Mouse (Mus musculus) urinary bladder, postnatal 25 days (tissue): ENCODE data around the gene Sf3a1.
A peak's percentile ranks its signal among the peaks of the same experiment; 100 is the strongest.
"Not testable (repeated sequence)": the region's sequence is repeated elsewhere in the genome, so short reads cannot be mapped to it uniquely, and the experiment has no call there.

Experiments
- DNase-seq: peaks from one replicate; pipeline ENCODE4 v3.0.0; 2022; ENCODE audit warnings: low spot score

Sf3a1 gene

GRCm38 (mm10) chr11:4185480-4185879 lies 25.3 kb downstream of the Sf3a1 start:
- not testable (repeated sequence) for DNase-seq

DNA sequence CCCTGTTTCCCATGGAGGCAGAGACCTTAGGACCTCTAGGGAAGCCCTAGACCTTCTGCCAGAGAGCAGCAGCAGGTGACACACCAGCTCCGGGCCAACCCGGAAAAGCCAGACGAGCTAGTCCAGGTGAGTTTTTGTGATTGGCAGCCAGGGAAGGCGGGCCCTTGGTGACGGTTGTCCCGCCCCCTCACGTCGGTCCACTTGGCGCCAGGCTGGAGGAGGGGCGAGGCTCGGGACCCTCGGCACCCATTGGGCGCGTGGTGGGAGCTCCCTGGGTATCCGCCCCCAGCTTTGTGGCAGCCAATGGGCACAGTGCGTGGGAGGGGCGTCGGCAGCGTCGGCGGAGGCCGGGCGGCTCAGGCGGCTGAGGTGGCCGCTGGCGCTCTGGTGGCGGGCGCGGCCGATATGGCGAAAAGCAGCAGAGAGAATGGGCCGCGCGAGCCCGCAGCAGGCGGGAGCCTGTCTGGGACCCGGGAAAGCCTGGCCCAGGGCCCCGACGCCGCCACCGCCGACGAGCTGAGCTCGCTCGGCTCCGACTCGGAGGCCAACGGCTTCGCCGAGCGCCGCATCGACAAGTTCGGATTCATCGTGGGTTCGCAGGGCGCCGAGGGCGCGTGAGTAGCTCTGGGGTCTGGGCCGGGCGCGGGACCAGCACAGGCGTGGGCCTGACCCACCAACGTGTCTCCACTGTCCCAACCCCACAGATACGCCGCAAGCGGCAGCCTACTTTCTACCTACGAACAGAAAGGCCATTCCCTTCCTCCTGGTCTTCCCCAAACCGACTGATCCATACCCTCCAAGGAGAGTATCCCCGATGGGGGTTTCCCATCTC lies 26.6 kb downstream of the Sf3a1 start, which contains the start of gene Tbc1d10a:
Gene Tbc1d10a (plus strand): TSS at position 304 of the 832 bp plus-strand sequence.
- DNase-seq, result peak; percentile 96

GRCm38 (mm10) chr11:4187318-4187700 lies 27.2 kb downstream of the Sf3a1 start:
- DNase-seq, result no peak

- no peak for DNase-seq
Observed at GRCm38 (mm10) chr11:4189182-4189581, 29.0 kb downstream of the Sf3a1 start.

- DNase-seq, result no peak
Observed at GRCm38 (mm10) chr11:4190677-4191076, 30.5 kb downstream of the Sf3a1 start.

GRCm38 (mm10) chr11:4192757-4193156 lies 32.6 kb downstream of the Sf3a1 start:
- no peak for DNase-seq

DNA sequence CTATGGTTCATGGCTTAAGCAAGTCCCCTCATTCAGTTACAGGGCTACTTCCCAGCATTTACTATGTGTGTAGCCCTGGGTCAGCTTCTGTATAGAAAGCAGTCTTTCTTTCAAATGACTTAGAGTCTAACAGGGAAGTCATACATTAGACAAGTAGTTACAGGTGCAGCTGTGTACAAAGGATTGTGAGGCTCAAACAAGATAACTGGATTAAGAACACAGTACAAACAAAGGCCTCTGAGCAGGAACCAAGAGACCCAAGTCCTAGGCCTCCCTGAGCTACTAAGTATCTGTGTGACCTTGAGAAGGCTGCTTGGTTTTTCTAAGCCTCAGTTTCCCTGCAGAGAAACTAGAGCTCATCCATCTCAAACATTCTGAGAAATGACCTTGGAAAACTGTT lies 33.3 kb downstream of the Sf3a1 start:
- DNase-seq, result no peak

GRCm38 (mm10) chr11:4195597-4196031 lies 35.5 kb downstream of the Sf3a1 start:
- no peak for DNase-seq

- no peak for DNase-seq
Observed at GRCm38 (mm10) chr11:4196636-4197035, 36.5 kb downstream of the Sf3a1 start.

- no peak for DNase-seq
Observed at GRCm38 (mm10) chr11:4197691-4198090, 37.5 kb downstream of the Sf3a1 start.

- no peak for DNase-seq
Observed at GRCm38 (mm10) chr11:4201981-4202700, 42.0 kb downstream of the Sf3a1 start.

- no peak for DNase-seq
Observed at GRCm38 (mm10) chr11:4202995-4203704, 43.0 kb downstream of the Sf3a1 start.

DNA sequence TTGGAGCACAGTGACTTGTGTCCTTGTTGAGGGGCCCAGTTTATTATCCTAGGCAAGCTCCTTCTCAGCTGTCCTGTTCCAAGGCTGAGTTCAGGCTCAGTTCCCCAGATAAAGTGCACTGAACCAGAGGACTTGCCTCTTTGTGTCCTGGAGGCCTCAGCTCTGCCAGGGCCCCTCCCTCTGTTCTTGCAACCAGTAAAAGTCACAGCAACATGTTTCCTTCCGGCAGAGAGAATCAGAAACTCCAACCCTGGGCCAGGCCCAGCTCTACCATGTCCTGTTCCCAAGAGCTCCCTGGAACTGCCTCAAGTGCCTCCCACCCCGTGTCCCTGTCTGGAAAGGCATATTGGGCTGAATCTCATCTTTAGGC lies 43.5 kb downstream of the Sf3a1 start:
- DNase-seq, result no peak

DNA sequence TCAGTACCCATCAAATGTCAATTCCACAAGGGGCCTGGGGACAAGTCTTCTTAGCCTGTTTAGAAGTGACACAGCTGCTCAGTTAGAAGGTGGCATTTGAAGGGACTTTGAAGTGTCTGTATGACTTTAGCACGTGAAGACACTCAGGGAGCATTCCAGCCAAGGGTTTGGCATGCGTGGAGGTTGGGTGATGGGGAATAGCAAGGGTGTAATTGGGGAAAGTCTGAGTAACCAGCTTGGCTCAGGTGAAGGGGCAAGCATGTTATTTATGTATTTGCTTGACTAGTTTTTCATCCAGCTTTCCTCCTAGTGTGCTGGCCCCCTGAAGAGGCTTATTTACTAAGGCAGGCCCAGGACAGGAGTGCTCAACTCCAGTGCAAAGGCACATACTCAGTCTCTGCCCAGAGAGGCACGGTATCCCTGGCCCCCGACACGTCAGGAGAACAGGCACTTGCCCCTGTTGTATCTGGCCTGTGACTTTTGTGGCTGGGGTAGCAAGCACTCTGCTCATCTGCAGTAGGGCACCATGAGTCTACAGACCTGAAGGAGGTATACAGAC lies 45.0 kb downstream of the Sf3a1 start:
- no peak for DNase-seq

DNA sequence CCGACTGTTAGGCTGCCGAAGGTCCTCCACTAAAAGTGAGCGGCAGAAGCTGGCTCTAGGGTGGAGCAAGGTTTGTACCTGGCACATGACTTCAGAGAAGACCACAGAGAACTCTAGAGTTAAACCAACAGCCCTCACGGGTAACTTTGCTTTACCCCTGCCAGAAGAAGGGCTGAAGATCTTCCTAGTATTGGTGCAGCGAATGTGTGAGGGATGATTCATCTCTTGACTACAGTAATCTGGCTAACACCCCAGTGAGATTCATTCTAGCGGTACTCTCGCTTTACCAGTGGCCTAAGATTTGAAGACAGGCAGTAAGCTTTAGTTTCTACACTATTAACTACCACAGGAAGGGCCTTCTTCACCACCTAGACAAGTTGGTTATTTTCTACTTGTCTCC lies 45.8 kb downstream of the Sf3a1 start:
- no peak for DNase-seq

- DNase-seq, result no peak
Observed at GRCm38 (mm10) chr11:4206563-4206962, 46.4 kb downstream of the Sf3a1 start.

DNA sequence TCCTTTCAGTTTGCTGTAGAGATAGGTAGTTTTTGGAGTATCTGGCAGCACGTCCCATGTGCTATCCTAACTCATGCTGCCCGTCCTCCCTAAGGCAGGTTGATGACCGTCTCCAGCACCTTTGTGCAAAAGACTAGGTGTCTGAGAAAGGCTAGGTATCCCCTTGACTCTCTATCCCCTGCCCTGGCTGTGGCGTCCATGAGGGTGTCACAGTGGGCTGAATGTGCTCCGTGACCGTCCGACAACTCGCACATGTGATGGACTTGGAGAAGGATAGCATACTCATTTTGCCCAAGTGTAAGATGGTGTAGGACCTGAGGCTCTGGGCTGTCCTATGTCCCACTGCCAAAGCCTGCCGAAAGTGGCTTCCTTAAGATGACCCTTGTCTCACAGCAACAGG lies 47.5 kb downstream of the Sf3a1 start:
- DNase-seq, result no peak

DNA sequence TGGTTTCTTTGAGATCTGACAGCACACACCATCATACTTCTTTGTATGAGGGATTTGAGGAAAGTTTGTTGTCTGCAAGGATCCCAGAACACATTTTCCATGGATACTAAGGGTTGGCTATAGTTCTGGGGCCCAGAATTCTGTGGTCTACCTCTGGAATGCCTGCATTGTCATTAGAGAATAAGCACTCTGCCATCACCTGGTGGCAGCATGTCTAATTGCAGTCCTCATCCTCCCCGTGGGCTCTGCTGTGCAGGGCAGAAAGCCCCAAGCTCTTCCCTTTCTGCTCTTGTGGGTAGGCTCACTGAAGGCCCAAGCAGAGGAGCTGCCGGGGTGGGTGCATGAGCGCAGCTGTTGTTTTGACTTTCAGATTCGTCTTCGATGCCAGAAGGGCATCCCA lies 49.4 kb downstream of the Sf3a1 start:
- no peak for DNase-seq

GRCm38 (mm10) chr11:4210786-4211185 lies 50.6 kb downstream of the Sf3a1 start:
- DNase-seq, result no peak

GRCm38 (mm10) chr11:4213107-4213506 lies 53.0 kb downstream of the Sf3a1 start:
- DNase-seq, result no peak

GRCm38 (mm10) chr11:4214572-4214971 lies 54.4 kb downstream of the Sf3a1 start:
- DNase-seq, result no peak

DNA sequence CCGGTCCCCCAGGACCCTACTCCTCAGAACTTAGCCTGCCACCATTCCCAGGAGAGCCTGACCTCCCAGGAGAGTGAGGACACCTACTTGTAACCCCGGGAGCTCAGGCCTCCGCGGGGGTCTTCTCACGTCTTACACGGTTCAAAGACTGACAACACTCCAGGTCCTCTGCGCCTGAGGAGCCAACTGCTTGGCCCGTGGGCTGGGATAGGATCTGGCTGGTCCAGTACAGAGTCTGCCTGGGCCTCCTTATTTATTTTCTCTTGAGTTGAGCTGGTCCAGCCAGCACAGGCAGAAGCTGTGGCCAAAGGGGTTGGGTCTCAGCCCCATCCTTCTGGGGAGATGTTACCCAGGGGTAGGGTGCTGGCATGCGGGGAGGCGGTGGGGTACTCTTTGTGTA lies 54.9 kb downstream of the Sf3a1 start:
- DNase-seq, result no peak
